In the genomic region with DNA sequence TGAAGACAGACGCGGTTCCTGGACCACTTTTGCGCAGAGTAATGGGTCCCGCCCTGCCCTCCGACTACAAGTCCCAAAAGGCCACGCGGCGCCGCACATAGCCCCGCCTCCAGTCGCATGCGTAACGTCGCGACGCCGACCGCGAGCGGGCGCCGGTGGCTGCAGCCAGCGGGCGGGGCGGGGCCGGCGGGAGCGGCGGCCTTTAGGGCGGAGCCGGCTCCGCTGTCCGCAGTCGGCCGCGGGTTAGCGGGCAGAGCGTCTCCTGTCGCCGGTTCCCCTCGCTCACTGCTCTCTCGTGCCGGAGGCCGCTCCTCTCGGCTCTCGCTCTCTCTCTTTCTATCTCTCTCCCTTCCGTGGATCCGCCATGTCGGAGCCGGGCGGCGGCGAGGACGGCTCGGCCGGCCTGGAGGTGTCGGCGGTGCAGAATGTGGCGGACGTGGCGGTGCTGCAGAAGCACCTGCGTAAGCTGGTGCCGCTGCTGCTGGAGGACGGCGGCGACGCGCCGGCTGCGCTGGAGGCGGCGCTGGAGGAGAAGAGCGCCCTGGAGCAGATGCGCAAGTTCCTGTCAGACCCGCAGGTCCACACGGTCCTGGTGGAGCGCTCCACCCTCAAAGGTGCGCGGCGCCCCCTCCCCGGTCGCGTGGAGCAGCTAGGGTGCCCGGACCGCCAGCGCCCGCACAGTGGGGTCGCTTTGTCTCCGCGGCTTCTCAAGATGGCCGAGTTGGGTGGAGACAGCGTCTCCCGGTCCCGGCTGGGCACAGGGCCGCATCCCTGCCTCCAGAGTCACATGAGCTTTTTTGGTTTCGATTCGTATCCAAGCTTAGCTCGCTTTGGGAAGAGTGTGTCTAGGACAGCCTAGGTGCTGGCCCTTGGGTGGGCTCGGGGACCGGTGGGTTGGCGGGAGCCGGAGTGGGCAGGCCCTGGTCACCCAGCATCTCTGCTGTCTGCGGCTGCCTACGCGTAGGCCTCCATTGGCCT, we compare ENCODE assay signal across 7 mouse cellular contexts. TPM values are rescaled to one million over a fixed set of nuclear protein-coding genes. Genes with fewer than 3 reads are reported as not detected.
DNase-seq lines count a peak whose midpoint lies in the region; ATAC-seq and TF ChIP-seq lines count a peak whose summit lies in the region.

A gene (plus strand): TSS at position 212 of the 978 bp plus-strand sequence.

- peak within 1 kb of the TSS; percentile 73 for H3K4me2 ChIP-seq in intestine, postnatal 0 days (replicated peaks; ENCODE audit: low read depth)
- H3K4me2 ChIP-seq in midbrain, embryonic 12.5 days (replicated peaks), result peak within 1 kb of the TSS; percentile 91

- no peaks in the 10 kb centered on the region for H3K27me3 ChIP-seq in intestine, postnatal 0 days (replicated peaks; ENCODE audit: control insufficient read depth, insufficient read depth, low read length)
- H3K27me3 ChIP-seq in midbrain, embryonic 12.5 days, result peaks cover 28% of the 10 kb centered on the region
- no peaks in the 10 kb centered on the region for H3K27me3 ChIP-seq in small intestine, adult 2 months (ENCODE audit: control insufficient read depth, insufficient read depth, low read length)

- under 1% methylated on average over 103 of the region's 105 CpGs for WGBS in intestine, postnatal 0 days
- 1% methylated on average over 99 of the region's 105 CpGs for WGBS in midbrain, embryonic 12.5 days
- WGBS in small intestine, adult 2 months, result under 1% methylated on average over 105 of the region's 105 CpGs

- H3K4me3 ChIP-seq in intestine, postnatal 0 days (ENCODE audit: low read depth, low read length), result peak within 1 kb of the TSS; percentile 100
- H3K4me3 ChIP-seq in midbrain, embryonic 12.5 days, result peak within 1 kb of the TSS; percentile 98
- peak within 1 kb of the TSS; percentile 94 for H3K4me3 ChIP-seq in small intestine, adult 2 months (ENCODE audit: low read depth, low read length)

- peak; percentile 98 for TF ChIP-seq POLR2A in small intestine, adult 2 months (IDR thresholded peaks at IDR 0.05; ENCODE audit: low read depth, low read length)

- no peaks in the 10 kb centered on the region for H3K36me3 ChIP-seq in intestine, postnatal 0 days (ENCODE audit: control insufficient read depth, insufficient read depth)
- no peaks in the 10 kb centered on the region for H3K36me3 ChIP-seq in midbrain, embryonic 12.5 days
- no peaks in the 10 kb centered on the region for H3K36me3 ChIP-seq in small intestine, adult 2 months (ENCODE audit: control insufficient read depth, insufficient read depth, low read length)

- peak; percentile 88 for DNase-seq in adrenal gland, adult 8-10 months
- DNase-seq in embryo, embryonic 9.5 days (ENCODE audit: extremely low spot score), result peak; percentile 90
- DNase-seq in gonadal fat pad, adult 2 months (ENCODE audit: low read depth), result no peak
- peak; percentile 95 for DNase-seq in left cerebral cortex, postnatal 4 days

- peak; percentile 89 for ATAC-seq in intestine, postnatal 0 days
- ATAC-seq in midbrain, embryonic 12.5 days (ENCODE audit: low FRiP score, low read depth), result peak; percentile 96

- H3K9ac ChIP-seq in intestine, postnatal 0 days (ENCODE audit: low read depth, low read length), result peak within 1 kb of the TSS; percentile 98
- H3K9ac ChIP-seq in midbrain, embryonic 12.5 days (replicated peaks), result peak within 1 kb of the TSS; percentile 97

- no peaks in the 10 kb centered on the region for H3K9me3 ChIP-seq in intestine, postnatal 0 days (ENCODE audit: control insufficient read depth)
- no peaks in the 10 kb centered on the region for H3K9me3 ChIP-seq in midbrain, embryonic 12.5 days

- peak within 1 kb of the TSS; percentile 99 for H3K27ac ChIP-seq in intestine, postnatal 0 days (ENCODE audit: low read depth, low read length)
- peak within 1 kb of the TSS; percentile 97 for H3K27ac ChIP-seq in midbrain, embryonic 12.5 days (replicated peaks)
- H3K27ac ChIP-seq in small intestine, adult 2 months (ENCODE audit: insufficient read depth, low read depth, low read length), result peak within 1 kb of the TSS; percentile 95

- H3K4me1 ChIP-seq in intestine, postnatal 0 days (replicated peaks; ENCODE audit: control insufficient read depth, insufficient read depth, low read length), result 0 out of 2 replicates have a peak, but pooled peaks cover 5% of the 10 kb centered on the region
- peaks cover 27% of the 10 kb centered on the region for H3K4me1 ChIP-seq in midbrain, embryonic 12.5 days
- H3K4me1 ChIP-seq in small intestine, adult 2 months (ENCODE audit: control insufficient read depth, insufficient read depth, insufficient read length, low read length), result peaks cover 18% of the 10 kb centered on the region; the same call in 1 of the 2 replicates

- intact Hi-C loops in left cerebral cortex, postnatal 4 days (cut with DNase I), result no loop called here

- TF ChIP-seq CTCF in intestine, postnatal 0 days (IDR thresholded peaks at IDR 0.05; ENCODE audit: low read depth), result peak; percentile 9; the same call in 1 of the 2 replicates
- TF ChIP-seq CTCF in small intestine, adult 2 months (IDR thresholded peaks at IDR 0.05; ENCODE audit: extremely low read depth, insufficient read length, insufficient replicate concordance, low read depth, low read length), result no peak

RNA-seq across cellular contexts. Expression of the gene that starts here (rescaled TPM):
- total RNA-seq in adrenal gland, adult 8-10 months (2022), result 100 to 1,000 TPM; 133 to 190 (median 158) TPM
- polyA plus RNA-seq in gonadal fat pad, adult 2 months (2012; rRNA removed), result 251 and 271 TPM in 2 replicates
- polyA plus RNA-seq in intestine, postnatal 0 days (2015; fragmentation: Nextera tagmentation; extraction: Ambion mirVana), result 19.7 and 21.8 TPM in 2 replicates
- 100 to 1,000 TPM; 351 to 363 TPM for total RNA-seq in left cerebral cortex, postnatal 4 days (2021)
- polyA plus RNA-seq in midbrain, embryonic 12.5 days (2016; fragmentation: Nextera tagmentation; extraction: Ambion mirVana), result 94.7 and 99.4 TPM in 2 replicates
- 142 and 363 TPM in 2 replicates for polyA plus RNA-seq in small intestine, adult 2 months (2012; rRNA removed)
